20 mouse cellular contexts compared by ENCODE assay signal in the genomic region with DNA sequence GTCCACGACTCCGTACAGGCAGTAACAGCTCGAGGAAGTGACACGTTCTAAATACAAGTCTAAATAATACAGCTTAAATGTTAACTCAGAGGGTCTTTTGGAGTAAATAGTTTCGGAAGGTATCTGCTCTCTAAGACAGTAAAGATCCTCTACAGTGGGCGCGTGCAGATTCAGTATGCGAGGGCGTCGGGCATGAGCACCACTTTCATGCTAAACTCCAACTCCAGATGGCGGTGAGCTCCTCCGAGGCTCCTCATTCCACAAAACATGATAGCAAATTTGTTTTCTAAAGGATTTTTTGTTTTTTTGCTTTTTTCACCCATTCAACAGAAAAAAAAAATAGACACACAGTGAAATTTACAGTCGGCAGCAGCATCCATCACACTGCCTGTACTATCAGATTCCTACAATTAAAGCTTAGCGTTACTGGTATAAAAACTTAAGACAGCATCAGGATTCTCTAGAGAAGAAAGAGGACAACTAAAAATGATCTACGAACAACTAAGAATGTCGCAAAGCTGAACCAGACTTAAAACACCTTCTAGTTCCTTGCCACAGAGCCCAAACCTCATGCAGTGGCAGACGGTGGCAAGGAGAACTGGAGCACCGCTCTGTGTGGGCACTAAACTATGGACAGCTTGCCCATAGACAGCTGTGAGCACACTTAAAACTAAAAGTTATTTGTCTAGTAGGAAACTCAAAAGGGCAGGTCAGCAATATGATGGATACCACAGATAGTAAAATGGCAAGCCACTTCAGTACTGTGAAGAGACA. TPM values are rescaled to one million over a fixed set of nuclear protein-coding genes. Genes with fewer than 3 reads are reported as not detected.
"Had no signal": no experiment of that assay in that cellular context is flagged by ENCODE, and none has a peak within 500 bp of the region (broad histone marks: within the 10 kb centered on the region; RNA-seq: fewer than 3 reads in every experiment).

No protein-coding gene starts in this region.

- H3K4me3 ChIP-seq: intestine, embryonic 15.5 days; kidney, embryonic 15.5 days; limb, embryonic 12.5 days; limb, embryonic 15.5 days; midbrain, embryonic 12.5 days; midbrain, embryonic 15.5 days; neural tube, embryonic 12.5 days; neural tube, embryonic 15.5 days had no signal

- DNase-seq: kidney, adult 11 months; kidney, adult 8-10 months; kidney, postnatal 10 days; kidney, postnatal 36 days; liver, postnatal 0 days; lung, embryonic 14.5 days; thymus, adult 2 months; thymus, postnatal 14 days; thymus, postnatal 4 days had no signal

- H3K27ac ChIP-seq: intestine, embryonic 15.5 days; kidney, embryonic 15.5 days; limb, embryonic 12.5 days; limb, embryonic 15.5 days; liver, embryonic 14.5 days; macrophage; midbrain, embryonic 15.5 days; neural tube, embryonic 12.5 days; neural tube, embryonic 15.5 days had no signal

RNA-seq across cellular contexts. Expression of gene Birc7, which starts 24.2 kb away (rescaled TPM):
- total RNA-seq: megakaryocyte, adult 5-6 weeks had no signal

RNA-seq across cellular contexts. Expression of gene Nkain4, which starts 49.9 kb away (rescaled TPM):
- total RNA-seq: megakaryocyte, adult 5-6 weeks had no signal
